Mouse (Mus musculus): ENCODE data around the gene Bco1.

Gene Bco1

DNA sequence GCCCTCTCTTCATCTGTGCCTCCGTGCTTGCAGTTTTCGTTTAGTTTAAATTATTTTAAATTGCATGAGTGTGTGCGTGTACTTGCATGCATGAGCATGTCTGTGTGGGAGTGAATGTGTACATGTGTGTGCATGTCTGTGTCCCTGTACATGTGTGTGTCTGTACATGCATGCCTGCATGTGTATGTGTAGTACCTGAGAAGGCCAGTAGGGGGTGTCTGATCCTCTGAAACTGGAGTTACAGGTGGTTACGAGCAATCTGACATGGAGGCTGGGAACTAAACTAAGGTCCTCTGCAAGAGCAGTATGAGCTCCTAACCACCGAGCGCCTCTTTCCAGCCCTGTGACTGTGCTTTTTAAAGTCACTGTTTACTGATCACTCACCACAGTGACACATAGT lies 52.9 kb downstream of the Bco1 start:
- DNase-seq (ENCODE audit: low spot score): no peak

DNA sequence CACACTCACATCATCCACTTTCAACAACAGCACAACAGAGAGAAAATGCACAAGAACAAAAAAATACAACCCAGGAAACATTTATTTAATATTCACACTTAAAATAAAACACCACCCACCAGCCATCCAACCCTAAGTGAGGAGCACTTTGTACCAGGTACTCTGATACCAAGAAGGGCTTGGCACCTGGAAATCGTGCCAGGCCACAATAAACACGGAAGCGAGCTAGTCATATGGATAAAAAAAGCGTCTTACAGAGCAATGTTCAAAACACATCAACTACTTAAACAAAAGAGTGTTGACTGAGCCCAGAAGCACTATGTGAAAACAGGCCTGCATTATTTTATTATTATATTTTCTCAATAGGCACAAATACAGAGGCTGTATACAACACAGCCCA lies 60.5 kb downstream of the Bco1 start:
- no peak for DNase-seq (ENCODE audit: low spot score)

DNA sequence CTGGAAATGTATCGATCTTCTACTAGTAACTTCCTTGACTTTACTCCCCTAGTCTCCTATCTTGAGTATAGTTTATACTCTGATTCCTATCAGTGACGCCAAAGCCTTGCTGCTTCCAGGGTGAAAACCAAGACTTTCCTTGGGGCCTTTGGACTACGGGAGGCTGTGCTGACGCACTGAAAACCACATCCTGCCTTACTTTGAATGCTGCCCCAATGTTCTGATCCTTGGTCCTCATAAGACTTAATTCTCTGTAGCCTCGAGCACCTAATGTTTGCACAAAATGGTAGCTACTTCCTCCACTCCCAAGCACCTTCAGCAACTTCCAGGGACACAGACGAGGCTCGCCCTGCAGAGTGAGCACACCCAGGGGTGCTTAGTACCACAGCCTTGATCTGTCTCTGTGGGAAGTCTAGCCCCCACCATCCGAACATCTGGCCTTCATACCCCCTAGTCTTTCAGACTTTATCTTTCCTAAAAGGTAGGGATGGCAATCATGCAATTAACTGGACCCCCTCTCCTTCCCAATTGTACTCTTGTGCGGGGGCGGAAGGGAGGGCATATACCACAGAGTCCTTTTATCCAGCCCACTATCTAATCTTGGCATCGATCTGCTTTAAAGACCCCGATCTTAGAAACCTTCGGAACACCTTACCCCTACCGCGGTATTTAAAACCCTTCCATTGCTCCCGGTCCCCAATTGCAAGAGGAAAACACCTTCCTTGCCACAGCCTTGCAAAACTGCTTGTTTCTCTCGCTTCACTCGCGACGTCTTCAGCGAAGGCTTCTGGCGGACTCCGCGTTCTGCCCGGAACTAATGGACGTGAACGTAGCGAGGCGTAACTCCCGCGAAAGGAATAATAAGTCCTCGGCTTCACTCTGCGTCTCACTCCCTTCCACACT lies 61.5 kb downstream of the Bco1 start:
- DNase-seq (ENCODE audit: low spot score): no peak

DNA sequence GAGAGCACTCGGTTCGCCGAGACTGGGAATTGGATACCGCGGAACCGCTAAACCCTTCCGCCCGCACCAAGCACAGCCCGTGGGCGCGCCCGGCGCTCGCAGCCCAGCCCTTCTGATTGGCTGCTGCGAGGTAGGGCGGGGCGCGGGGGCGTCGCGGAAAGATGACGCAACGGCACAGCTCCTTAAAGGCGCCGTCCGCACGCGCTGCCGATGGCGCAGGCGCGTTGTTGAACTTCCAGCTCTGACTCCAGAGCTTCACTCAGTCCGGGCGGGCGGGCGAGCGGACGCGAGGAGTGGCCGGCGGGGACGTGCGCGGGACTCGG lies 62.1 kb downstream of the Bco1 start:
- peak; percentile 99 for DNase-seq (ENCODE audit: low spot score)

DNA sequence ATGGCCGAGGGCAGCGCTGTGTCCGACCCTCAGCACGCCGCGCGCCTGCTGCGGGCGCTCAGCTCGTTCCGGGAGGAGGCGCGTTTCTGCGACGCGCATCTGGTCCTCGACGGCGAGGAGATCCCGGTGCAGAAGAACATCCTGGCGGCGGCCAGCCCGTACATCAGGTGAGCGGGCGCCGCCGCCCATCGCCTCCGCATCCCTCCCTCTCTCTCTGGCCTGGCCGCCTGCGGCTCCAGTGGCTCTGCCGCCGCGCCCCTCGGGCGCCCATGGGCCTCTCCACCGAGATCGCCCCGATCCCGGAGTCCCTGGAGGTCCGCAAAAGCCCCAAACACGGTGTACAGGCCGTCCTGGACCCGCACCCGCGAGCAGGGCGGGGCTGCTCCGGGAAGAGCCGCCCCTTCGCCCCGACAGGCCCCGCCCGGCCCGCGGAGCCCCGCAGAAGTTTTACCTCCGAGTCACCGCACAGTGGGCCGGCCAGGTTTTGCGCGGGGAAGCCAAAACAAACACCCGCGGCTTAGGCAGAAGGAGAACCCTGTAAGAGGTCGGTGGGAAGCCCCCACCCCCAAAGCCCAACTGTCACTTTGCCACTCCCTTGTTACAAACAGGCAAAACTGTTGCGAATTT lies 62.6 kb downstream of the Bco1 start, which contains the start of gene Gan:
TSS of gene Gan (plus strand) at position 1 of the 627 bp plus-strand sequence.
- peak; percentile 32 for DNase-seq (ENCODE audit: low spot score)

DNA sequence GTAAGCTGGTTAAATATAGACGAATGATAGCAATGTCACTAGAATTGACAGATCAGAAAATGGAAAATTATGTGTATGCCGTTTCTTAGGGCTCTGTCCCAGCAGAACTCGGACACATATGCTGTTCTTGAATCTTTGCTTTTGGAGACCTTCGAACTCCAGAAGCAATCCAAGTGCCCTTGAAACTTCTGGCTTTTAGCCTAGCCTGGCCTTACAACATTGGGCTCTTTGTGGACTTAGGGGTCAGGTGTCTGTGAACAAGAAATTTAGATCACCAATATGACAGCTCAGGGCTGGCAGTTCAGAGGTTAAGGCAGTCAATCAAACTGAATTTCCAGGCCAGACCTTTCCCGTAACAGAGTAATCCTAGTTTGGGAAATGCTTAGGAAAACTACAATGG lies 63.4 kb downstream of the Bco1 start:
- no peak for DNase-seq (ENCODE audit: low spot score)

DNA sequence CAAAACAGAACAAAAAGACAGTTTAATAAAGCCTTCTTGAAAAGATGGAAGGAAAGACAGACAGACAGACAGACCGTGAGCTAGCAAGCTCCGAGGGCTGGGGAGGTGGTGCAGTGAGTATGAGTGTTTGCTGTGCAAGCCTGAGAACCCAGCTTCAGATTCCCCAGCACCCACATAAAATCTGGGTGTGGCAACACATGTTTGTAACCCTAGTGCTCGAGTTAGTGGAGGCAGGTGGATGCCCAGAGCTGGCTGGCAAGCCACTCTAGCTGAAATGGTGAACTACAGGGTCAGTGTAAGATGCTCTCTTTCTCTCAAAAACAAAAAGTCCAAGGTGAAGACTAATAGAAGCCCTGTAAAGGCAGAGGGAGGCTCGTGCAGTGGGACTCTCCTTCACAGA lies 69.3 kb downstream of the Bco1 start:
- DNase-seq (ENCODE audit: low spot score): no peak

DNA sequence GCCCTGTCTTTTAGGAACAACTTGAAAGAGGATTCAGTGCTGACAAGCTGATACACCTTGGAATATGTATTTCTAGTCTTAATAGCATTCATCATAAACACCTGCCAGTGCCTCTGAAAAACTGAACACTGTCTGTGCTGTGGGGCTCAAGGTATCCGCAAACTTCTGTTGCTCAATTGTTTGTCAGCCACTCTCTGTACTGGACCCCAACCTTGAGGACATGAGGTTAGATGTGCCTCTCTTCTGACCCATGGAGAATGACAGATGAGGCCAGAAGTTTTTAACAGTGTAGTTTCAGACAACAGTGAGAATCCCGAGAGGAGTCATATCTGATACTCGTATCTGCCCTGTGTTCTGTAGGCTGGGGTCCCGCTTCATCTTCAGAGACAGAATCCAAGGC lies 69.9 kb downstream of the Bco1 start:
- DNase-seq (ENCODE audit: low spot score): no peak

DNA sequence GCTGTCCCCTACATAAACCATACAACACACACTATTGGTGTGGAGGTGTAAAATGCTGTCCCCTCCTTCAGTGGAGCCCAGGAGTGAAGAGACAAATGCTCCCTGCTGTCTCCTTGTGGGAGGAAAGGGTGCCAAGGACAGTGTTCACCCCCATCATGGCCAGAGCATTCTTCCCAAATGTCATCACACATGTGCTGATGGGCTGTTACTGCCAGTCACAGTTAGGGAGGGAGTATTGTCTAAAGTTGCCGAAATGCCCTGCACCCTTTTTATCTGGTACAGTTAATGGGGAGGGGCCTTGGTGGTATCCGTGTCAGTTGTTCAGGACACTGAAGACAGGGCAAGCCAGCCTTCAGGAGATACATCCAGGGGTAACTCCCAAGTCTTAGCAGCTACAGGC lies 70.9 kb downstream of the Bco1 start:
- DNase-seq (ENCODE audit: low spot score): no peak

DNA sequence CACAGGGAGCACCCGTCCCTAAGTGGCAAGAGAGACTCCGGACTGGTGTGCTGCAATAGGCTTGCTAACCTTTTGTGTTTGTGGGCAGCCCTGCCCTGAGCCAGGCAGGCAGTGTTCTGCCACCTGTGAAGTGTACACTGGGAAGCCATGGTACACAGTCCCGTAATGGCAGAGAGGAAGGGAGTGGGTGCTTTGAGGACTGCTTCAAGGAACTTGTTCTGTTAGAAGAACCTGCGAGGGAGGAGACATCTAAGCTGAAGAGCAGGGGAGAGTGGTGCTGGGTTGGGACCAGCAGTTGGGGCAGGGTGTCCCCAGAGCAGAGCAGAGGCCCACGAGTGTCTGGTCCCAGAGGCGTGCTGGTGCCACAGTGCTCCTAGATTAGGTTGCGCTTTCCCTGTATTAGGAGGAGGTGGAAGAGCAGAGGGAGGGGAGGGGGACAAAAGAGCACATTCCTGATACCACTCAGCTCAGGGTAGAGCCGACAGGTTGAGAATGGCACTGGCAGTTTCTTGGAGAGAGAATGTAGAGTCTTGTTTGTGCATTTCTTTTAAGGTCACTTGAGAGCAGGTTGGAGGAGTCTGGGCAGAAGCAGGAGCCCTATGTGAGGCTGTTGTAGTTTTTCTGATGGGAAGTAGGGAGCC lies 71.7 kb downstream of the Bco1 start:
- DNase-seq (ENCODE audit: low spot score): no peak

DNA sequence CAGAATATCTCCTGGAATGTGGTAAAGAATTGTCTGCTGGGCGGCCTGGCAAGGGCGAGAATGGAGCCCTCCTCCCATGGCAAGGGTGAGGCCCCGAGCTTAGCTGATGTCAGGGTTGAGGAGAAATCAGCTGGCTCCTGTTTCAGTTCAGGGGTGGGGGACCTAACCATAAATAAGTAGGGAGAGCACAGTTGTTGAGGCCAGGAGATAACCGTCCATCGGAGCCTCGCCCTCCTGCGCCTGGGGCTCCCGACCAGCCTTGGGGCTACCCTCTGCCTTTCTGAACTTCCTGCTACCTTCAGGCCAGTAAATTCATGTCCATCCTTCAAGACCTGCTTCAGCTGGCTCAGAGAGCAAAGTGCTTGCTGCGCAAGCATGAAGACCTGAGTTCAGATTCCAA lies 72.7 kb downstream of the Bco1 start:
- no peak for DNase-seq (ENCODE audit: low spot score)

DNA sequence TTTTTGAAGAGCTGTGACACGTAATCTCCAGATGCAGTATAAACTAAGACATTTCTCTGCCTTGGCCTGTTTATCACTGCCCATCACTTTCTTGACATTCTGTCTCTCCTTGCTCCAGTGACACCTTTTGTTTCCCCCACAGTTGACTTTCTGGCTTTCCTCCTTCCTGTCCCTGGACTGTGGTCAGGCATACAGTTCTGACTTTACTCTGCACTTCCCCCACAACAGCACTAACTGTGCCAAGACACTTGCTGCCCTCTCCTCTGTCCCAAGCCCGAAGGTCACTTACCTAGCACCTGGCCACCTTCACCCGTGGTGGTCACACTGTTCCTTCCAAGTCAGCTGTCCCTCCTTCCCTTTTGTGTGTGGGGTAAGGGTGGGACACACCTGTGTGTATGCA lies 76.2 kb downstream of the Bco1 start:
- no peak for DNase-seq (ENCODE audit: low spot score)

DNA sequence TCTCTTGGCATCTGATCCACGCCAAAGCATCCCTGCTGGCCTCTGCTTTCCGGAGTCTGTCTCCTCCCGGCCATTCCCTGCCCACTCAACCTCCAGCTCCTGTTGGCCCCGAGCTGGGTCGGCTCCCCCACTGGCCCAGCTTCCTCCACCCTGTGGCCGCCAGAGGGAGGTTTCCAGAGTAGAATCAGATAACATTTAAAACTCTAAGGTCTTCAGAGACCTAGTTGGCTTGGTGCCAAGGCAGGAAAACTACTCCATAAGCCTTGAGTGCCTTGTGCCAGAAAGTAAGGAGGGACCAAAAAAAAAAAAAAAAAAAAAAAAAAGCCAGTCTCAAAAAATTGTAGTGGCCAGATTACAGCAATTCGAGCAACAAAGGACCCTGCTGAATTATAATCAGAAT lies 77.2 kb downstream of the Bco1 start:
- DNase-seq (ENCODE audit: low spot score): no peak

DNA sequence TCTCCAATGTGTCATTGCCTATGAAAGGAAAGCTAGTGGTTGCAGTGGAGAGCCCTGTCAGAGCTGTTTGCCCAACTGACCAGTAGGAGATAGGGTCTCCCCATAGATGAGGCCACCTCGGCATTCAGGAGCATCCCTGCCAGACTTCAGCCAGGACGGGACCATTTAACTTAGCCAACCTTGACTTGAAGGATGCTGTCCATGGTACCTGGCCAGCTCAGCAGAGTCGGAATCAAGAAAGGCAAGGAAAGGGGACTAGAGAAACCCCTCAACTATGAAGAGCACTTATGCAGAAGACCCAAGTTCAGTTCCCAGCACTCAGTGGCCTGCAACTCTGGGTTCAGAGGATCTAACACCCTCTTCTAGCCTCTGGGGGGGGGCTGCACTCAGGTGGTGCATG lies 78.0 kb downstream of the Bco1 start:
- no peak for DNase-seq (ENCODE audit: low spot score)

DNA sequence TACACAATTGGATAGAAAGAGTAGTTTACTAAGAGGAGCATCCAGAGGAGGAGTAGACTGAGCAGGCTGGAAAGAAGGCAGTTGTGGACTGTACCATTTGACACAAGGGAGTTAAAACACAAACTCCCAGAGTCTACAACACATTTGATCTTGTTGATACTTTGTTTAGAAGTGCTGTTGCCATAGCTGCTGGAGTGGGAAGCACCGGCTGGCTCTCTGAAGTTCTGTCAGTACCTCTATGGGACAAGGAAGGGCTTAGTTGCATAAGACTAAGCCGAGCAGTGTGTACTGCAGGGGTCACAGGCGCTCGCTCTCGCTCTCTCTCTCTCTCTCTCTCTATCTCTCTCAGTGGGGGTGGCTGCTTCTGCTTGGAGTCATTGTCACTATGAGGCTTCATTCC lies 78.9 kb downstream of the Bco1 start:
- DNase-seq (ENCODE audit: low spot score): no peak

DNA sequence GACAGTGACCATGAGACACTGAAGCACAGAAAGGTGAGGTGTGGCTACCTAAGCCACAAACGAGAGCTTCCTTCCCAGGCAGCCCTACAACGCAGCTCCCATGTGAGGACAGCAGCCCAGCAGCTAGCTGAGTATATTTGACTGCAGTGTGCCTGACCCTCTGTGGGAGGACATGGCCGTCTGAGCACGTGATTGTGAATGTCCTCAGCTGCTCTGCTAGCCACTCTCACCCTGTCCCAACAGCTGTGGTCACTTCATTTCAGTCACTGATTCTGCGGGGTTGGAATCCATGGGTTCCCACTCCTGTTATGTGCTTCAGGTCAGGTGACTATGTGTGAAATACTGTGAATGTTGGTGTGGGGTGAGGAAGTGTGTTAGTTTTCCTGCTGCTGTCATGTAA lies 80.7 kb downstream of the Bco1 start:
- DNase-seq (ENCODE audit: low spot score): no peak

DNA sequence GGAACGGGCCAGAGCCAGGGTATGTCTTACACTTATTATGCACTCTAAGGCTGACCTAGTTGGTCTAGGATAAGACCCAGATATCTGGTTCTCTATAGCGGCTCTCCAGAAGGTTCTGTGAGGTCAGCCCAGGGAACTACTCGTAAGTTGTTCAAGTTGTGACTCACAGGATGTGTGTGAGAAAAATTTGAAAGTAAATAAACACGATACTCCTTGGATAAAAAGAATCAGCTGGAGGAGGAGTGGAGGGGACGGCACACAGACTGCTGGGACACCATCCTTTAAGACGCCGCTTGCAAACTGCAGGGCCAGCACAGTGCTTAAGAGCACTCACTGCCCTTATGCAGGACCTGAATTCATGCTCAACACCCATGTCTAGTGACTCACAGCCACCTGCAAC lies 81.6 kb downstream of the Bco1 start:
- DNase-seq (ENCODE audit: low spot score): no peak

DNA sequence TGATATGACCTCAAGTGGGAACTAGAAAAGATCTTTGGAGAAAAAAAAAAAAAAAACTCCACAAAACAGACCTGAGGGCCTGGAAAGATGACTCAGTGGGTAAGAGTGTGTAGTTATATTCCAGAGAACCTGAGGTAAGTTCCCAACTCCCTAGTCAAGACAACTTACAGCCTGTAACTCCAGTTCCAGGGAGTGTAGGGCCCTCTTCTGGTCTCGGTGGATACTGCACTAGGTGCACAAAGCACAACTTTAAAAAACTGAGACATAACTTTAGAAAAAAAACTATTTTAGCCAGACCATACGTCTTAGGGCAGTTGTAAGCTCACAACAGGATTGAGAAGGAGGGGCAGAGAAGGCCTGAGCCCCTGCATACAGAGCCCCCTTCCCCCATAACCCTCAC lies 82.4 kb downstream of the Bco1 start:
- DNase-seq (ENCODE audit: low spot score): no peak

DNA sequence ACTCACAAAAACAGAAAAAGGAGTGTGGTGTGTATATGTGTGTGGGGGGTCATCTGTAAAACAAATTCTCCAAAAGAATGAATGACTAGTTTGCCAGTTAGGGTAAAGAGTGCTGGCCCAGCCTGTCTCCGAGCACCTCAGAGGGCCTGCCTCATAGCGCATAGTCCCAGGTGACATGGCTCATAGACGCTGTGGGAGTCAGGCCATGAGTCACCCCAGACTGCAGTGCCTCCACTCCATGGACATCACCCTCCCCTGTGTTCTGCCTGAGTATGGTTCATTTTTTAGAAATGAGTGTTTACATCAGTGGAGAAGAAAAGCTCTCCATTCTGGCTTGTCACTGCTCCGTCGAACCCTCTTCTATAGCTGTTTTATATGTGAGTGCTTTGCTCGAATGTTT lies 83.0 kb downstream of the Bco1 start:
- no peak for DNase-seq (ENCODE audit: low spot score)

DNA sequence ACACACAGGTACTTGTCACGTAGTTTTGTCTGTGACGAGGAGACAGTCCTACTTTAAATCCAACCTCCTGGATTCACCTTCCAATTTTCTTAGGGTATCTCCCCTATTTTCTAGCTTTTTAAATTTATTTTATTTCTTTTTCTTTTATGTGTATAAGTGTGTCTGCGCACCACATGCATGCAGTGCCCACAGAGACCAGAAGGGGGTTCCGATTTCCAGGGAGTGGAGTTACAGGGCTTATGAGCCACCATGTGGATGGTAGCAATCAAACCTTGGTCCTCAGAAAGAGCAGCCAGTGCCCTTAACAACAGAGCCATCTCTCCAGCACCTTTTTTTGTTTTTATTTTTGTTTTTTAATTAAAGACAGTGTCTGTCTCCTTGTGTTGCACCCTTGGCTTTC lies 87.1 kb downstream of the Bco1 start:
- DNase-seq (ENCODE audit: low spot score): no peak
